ENCODE assay signal across 8 mouse cellular contexts in genomic region chr4:46305436-46305835, GRCm38 (mm10). TPM values are rescaled to one million over a fixed set of nuclear protein-coding genes. Genes with fewer than 3 reads are reported as not detected.
A peak's percentile ranks its signal among the peaks of the same experiment; 100 is the strongest.
DNase-seq lines count a peak whose midpoint lies in the region; ATAC-seq and TF ChIP-seq lines count a peak whose summit lies in the region.

No protein-coding gene starts in this region.

- H3K4me1 ChIP-seq in ES-Bruce4 (ENCODE audit: control insufficient read depth, insufficient read depth, low read length): peaks cover 1% of the 10 kb centered on the region
- H3K4me1 ChIP-seq in forebrain, embryonic 10.5 days: peaks cover 16% of the 10 kb centered on the region
- H3K4me1 ChIP-seq in liver, embryonic 12.5 days: peaks cover 11% of the 10 kb centered on the region

- no peak for TF ChIP-seq POLR2A in ES-Bruce4 (IDR thresholded peaks at IDR 0.05; ENCODE audit: insufficient read depth, low read length)

- H3K27me3 ChIP-seq in ES-Bruce4 (ENCODE audit: control insufficient read depth, insufficient read depth, low read length, poor library complexity, severe bottlenecking): no peaks in the 10 kb centered on the region
- H3K27me3 ChIP-seq in forebrain, embryonic 10.5 days (ENCODE audit: poor library complexity, severe bottlenecking): peaks cover 76% of the 10 kb centered on the region
- peaks cover 79% of the 10 kb centered on the region for H3K27me3 ChIP-seq in liver, embryonic 12.5 days (replicated peaks)

- H3K27ac ChIP-seq in ES-Bruce4 (ENCODE audit: insufficient read depth, low read length): no peak overlapping the region
- 0 out of 2 replicates have a peak overlapping the region, but pooled peaks have one; percentile 93 for H3K27ac ChIP-seq in forebrain, embryonic 10.5 days
- H3K27ac ChIP-seq in liver, embryonic 12.5 days: no peak overlapping the region

- H3K9ac ChIP-seq in ES-Bruce4 (ENCODE audit: low read depth, poor library complexity, severe bottlenecking): peak overlapping the region; percentile 98
- H3K9ac ChIP-seq in liver, embryonic 12.5 days: peak overlapping the region; percentile 77; the same call in 1 of the 2 replicates

- no peak for TF ChIP-seq EP300 in ES-Bruce4 (IDR thresholded peaks at IDR 0.05; ENCODE audit: insufficient read depth, low read depth, low read length)

- no peak for ATAC-seq in liver, embryonic 12.5 days

- no peaks in the 10 kb centered on the region for H3K9me3 ChIP-seq in ES-Bruce4 (replicated peaks; ENCODE audit: control insufficient read depth, insufficient read depth, low read length, poor library complexity, severe bottlenecking)
- H3K9me3 ChIP-seq in forebrain, embryonic 10.5 days: no peaks in the 10 kb centered on the region
- H3K9me3 ChIP-seq in liver, embryonic 12.5 days (replicated peaks): no peaks in the 10 kb centered on the region

- no peak for TF ChIP-seq CTCF in ES-Bruce4 (IDR thresholded peaks at IDR 0.05; ENCODE audit: low read depth, low read length)

- H3K4me2 ChIP-seq in liver, embryonic 12.5 days: peak overlapping the region; percentile 99

- DNase-seq in kidney, adult 18-20 months: peak; percentile 6
- DNase-seq in kidney, adult 9 months: no peak
- DNase-seq in forebrain, embryonic 10.5 days (ENCODE audit: extremely low spot score, low spot score): no peak
- no peak for DNase-seq in spleen, adult 18-20 months
- DNase-seq in c-Kit-positive CD71-positive TER-119-positive erythroid progenitor cells, embryonic 14.5 days (ENCODE audit: low spot score): no peak
- DNase-seq in spleen, postnatal 4 days (ENCODE audit: low spot score in 2 of 2): no peak

- no peaks in the 10 kb centered on the region for H3K36me3 ChIP-seq in ES-Bruce4 (ENCODE audit: control insufficient read depth, insufficient read depth, low read length, poor library complexity, severe bottlenecking)
- H3K36me3 ChIP-seq in forebrain, embryonic 10.5 days (replicated peaks): no peaks in the 10 kb centered on the region
- no peaks in the 10 kb centered on the region for H3K36me3 ChIP-seq in liver, embryonic 12.5 days

- peak overlapping the region; percentile 77 for H3K4me3 ChIP-seq in ES-Bruce4 (ENCODE audit: low read depth, low read length)
- peak overlapping the region; percentile 88 for H3K4me3 ChIP-seq in forebrain, embryonic 10.5 days
- peak overlapping the region; percentile 73 for H3K4me3 ChIP-seq in liver, embryonic 12.5 days

- 22% methylated on average over 7 of the region's 7 CpGs for WGBS in forebrain, embryonic 10.5 days
- WGBS in liver, embryonic 12.5 days (ENCODE audit: insufficient replicate concordance): 25% methylated on average over 7 of the region's 7 CpGs

RNA-seq across cellular contexts. Expression of gene Foxe1, which starts 38.0 kb away (rescaled TPM):
- polyA plus RNA-seq in ES-Bruce4 (2011; ENCODE audit: insufficient read depth, insufficient read length, low read depth, missing spikeins): 0.55 and 0.78 TPM in 2 replicates
- 0.05 TPM in 1 of 2 replicates, not detected in the other for polyA plus RNA-seq in forebrain, embryonic 10.5 days (2016; fragmentation: Nextera tagmentation; extraction: Ambion mirVana)
- 0.08 TPM in 1 of 2 replicates, not detected in the other for polyA plus RNA-seq in liver, embryonic 12.5 days (2016; fragmentation: Nextera tagmentation; extraction: Ambion mirVana)
